Mouse (Mus musculus): ENCODE results near the gene Cfdp1. TPM values are rescaled to one million over a fixed set of nuclear protein-coding genes. Genes with fewer than 3 reads are reported as not detected.

Gene Cfdp1
- total and polyA plus RNA-seq, 3 experiments = 26.1 to 229 (median 160) TPM

DNA sequence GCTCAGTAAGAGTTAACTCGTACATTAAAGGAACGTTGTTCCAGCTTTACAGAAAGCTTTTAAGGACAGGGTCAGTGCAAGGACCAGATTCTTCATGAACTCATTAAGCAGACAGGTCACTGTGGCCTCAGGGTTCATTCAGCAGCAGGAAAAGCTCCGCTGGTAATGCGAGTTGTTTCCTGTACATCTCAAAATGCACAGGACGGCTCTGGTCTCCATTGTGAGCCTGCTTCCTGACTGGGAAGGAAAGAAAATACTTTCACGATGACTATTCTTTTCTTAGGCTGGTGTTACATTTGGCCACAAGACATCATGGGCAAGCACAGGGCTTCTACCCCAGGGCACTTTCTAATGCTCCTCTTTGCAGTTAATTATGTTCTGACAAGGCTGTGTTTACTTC, 52.6 kb downstream of the Cfdp1 start:
- no peaks in the 10 kb centered on the region for H3K9me3 ChIP-seq (replicated peaks)
- H3K4me3 ChIP-seq (ENCODE audit: low read depth, low read length) = no peak overlapping the region
- no peaks in the 10 kb centered on the region for H3K4me1 ChIP-seq (ENCODE audit: insufficient read depth, low read depth, low read length)
- no peak for DNase-seq (ENCODE audit: low spot score)
- TF ChIP-seq GATA2 (IDR thresholded peaks at IDR 0.05; ENCODE audit: borderline replicate concordance, low read depth, low read length) (no peak), POLR2AphosphoS5 (IDR thresholded peaks at IDR 0.05; ENCODE audit: insufficient replicate concordance, low read depth, low read length) (no peak), TAL1 (conservative IDR thresholded peaks at IDR 0.05; ENCODE audit: low read depth, low read length) (no peak), CTCF (IDR thresholded peaks at IDR 0.05; ENCODE audit: low read depth, low read length) (no peak), GATA1 (IDR thresholded peaks at IDR 0.05; ENCODE audit: borderline replicate concordance, low read length) (no peak)
- no peak for ATAC-seq (ENCODE audit: extremely low read depth, insufficient number of reproducible peaks, low FRiP score, poor library complexity, severe bottlenecking)
- H3K27me3 ChIP-seq (ENCODE audit: insufficient read depth, low read length) = no peaks in the 10 kb centered on the region
- peaks cover 86% of the 10 kb centered on the region for H3K36me3 ChIP-seq (replicated peaks)

DNA sequence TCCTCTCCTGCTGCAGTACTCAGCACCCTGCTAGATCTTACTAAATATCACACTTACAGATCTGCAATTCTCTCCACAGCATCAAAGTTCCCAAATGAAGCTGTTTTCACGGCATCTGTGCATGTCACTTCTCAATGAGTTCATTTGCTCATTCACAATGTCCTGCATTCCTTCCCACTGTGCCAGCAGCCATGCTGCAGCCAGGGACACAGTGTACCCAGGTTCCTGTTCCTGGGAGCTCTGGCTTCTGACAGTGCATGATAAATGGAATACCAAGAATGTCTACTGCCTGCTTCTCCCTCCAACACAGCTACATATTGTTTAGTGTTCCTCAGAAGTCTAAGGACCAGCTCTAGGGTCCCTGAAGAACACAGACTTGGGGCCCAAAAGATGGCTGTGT, 57.6 kb downstream of the Cfdp1 start:
- H3K36me3 ChIP-seq (replicated peaks) = peaks cover 78% of the 10 kb centered on the region
- H3K9me3 ChIP-seq (replicated peaks) = no peaks in the 10 kb centered on the region
- ATAC-seq (ENCODE audit: extremely low read depth, insufficient number of reproducible peaks, low FRiP score, poor library complexity, severe bottlenecking) = no peak
- H3K27me3 ChIP-seq (ENCODE audit: insufficient read depth, low read length) = no peaks in the 10 kb centered on the region
- no peaks in the 10 kb centered on the region for H3K4me1 ChIP-seq (ENCODE audit: insufficient read depth, low read depth, low read length)
- TF ChIP-seq GATA2 (IDR thresholded peaks at IDR 0.05; ENCODE audit: borderline replicate concordance, low read depth, low read length) (no peak), POLR2AphosphoS5 (IDR thresholded peaks at IDR 0.05; ENCODE audit: insufficient replicate concordance, low read depth, low read length) (no peak), GATA1 (IDR thresholded peaks at IDR 0.05; ENCODE audit: borderline replicate concordance, low read length) (no peak), TAL1 (conservative IDR thresholded peaks at IDR 0.05; ENCODE audit: low read depth, low read length) (no peak), CTCF (IDR thresholded peaks at IDR 0.05; ENCODE audit: low read depth, low read length) (no peak)
- no peak overlapping the region for H3K4me3 ChIP-seq (ENCODE audit: low read depth, low read length)
- DNase-seq (ENCODE audit: low spot score) = no peak

DNA sequence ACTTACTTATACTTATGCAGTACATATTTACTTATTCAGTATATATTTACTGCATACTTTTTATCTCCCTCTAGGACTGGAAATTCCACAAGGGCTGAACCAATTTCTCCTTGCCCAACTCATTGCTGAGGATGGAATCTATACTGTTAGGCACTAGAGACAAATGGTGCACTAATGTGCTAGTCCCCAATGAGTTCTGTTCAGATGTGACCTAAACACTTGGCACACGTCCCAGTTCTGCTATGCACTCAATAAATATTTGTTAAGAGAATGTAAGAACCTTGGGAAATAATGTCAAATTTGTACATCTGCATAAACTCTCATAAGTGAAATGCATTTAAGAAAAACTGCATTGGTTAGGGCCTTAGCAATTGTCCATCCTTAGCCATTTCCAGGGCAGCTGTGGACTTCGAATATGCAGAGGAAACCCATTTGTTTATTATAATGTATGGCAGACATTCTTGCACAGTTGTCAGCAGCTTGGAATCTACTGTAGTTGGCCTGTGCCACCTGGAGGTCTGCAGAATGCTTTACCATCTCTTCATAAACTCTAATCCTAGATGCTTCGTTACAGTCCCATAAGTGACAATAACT, 60.7 kb downstream of the Cfdp1 start:
- DNase-seq (ENCODE audit: low spot score) = no peak
- no peak overlapping the region for H3K4me3 ChIP-seq (ENCODE audit: low read depth, low read length)
- no peaks in the 10 kb centered on the region for H3K27me3 ChIP-seq (ENCODE audit: insufficient read depth, low read length)
- H3K36me3 ChIP-seq (replicated peaks) = peaks cover 82% of the 10 kb centered on the region
- H3K9me3 ChIP-seq (replicated peaks) = no peaks in the 10 kb centered on the region
- H3K4me1 ChIP-seq (ENCODE audit: insufficient read depth, low read depth, low read length) = no peaks in the 10 kb centered on the region
- no peak for TF ChIP-seq POLR2AphosphoS5 (IDR thresholded peaks at IDR 0.05; ENCODE audit: insufficient replicate concordance, low read depth, low read length)
- no peak for TF ChIP-seq GATA1 (IDR thresholded peaks at IDR 0.05; ENCODE audit: borderline replicate concordance, low read length)
- no peak for TF ChIP-seq TAL1 (conservative IDR thresholded peaks at IDR 0.05; ENCODE audit: low read depth, low read length)
- TF ChIP-seq CTCF (IDR thresholded peaks at IDR 0.05; ENCODE audit: low read depth, low read length) = no peak
- TF ChIP-seq GATA2 (IDR thresholded peaks at IDR 0.05; ENCODE audit: borderline replicate concordance, low read depth, low read length) = no peak
- no peak for ATAC-seq (ENCODE audit: extremely low read depth, insufficient number of reproducible peaks, low FRiP score, poor library complexity, severe bottlenecking)

DNA sequence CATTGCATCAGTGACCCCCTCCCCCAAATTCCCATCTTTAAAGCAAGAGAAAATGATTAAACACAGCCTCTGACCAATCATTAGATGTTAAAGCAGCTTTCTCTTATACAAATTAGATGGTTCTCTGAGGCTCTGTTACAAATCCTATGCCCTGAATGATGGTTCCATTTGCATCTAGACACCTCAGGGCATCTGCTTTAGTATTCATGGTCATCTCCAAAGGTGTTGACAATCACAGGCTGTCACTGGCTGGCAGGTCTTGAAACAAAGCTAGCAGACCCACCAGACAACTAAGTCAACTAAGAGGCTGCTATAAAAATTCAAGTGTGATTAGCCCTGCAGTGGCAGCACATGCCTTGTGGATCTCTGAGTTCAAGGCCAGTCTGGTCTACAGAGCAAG, 64.5 kb downstream of the Cfdp1 start:
- Histone ChIP-seq H3K4me1 (ENCODE audit: insufficient read depth, low read depth, low read length) (peaks cover 5% of the 10 kb centered on the region; the same call in 1 of the 2 replicates), H3K36me3 (replicated peaks) (peaks cover 83% of the 10 kb centered on the region), H3K9me3 (replicated peaks) (no peaks in the 10 kb centered on the region), H3K4me3 (ENCODE audit: low read depth, low read length) (no peak overlapping the region), H3K27me3 (ENCODE audit: insufficient read depth, low read length) (no peaks in the 10 kb centered on the region)
- ATAC-seq (ENCODE audit: extremely low read depth, insufficient number of reproducible peaks, low FRiP score, poor library complexity, severe bottlenecking) = no peak
- TF ChIP-seq TAL1 (conservative IDR thresholded peaks at IDR 0.05; ENCODE audit: low read depth, low read length) (no peak), GATA2 (IDR thresholded peaks at IDR 0.05; ENCODE audit: borderline replicate concordance, low read depth, low read length) (no peak), CTCF (IDR thresholded peaks at IDR 0.05; ENCODE audit: low read depth, low read length) (no peak), POLR2AphosphoS5 (IDR thresholded peaks at IDR 0.05; ENCODE audit: insufficient replicate concordance, low read depth, low read length) (no peak)
- no peak for DNase-seq (ENCODE audit: low spot score)

DNA sequence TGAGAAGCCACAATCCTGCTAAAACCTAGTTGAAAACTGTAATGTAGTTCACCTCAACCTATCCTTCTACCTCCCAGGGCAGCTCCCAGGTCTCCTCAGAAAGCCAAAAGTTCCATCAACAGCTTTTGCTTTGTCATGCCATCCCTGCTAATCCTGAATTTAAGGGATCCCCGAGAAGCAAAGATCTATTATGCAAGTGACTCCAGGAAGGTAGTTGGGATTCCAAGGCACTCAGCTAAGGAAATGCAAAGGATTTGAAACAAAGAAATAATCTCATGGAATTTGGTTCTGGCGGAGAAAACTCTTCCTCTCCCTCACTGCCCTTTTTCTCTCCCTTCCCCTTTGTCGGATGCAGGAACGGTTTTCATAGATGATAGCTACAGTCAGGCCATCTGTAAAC, 64.9 kb downstream of the Cfdp1 start:
- no peak overlapping the region for H3K4me3 ChIP-seq (ENCODE audit: low read depth, low read length)
- H3K36me3 ChIP-seq (replicated peaks) = peaks cover 82% of the 10 kb centered on the region

DNA sequence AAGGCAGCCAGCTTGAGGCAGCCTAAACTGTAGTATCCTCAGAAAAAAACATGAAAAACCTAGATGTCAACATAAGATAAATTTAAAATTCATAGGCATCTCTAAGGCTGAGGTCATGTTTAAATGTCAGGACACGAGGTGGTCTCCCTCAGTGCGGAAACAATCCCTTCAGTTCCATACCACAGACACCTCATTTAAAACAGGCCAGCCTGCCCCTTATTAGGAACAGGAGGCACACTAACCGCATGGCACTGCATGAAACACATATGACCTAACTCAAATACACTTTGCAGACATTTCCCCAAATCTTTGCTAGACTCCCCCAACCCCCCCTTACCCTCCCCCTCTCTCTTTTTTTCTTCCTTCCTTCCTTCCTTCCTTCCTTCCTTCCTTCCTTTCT, 65.6 kb downstream of the Cfdp1 start:
- no peak for DNase-seq (ENCODE audit: low spot score)
- Histone ChIP-seq H3K36me3 (replicated peaks) (peaks cover 83% of the 10 kb centered on the region), H3K4me3 (ENCODE audit: low read depth, low read length) (no peak overlapping the region), H3K27me3 (ENCODE audit: insufficient read depth, low read length) (no peaks in the 10 kb centered on the region), H3K4me1 (ENCODE audit: insufficient read depth, low read depth, low read length) (peaks cover 5% of the 10 kb centered on the region; the same call in 1 of the 2 replicates), H3K9me3 (replicated peaks) (no peaks in the 10 kb centered on the region)
- no peak for TF ChIP-seq POLR2AphosphoS5 (IDR thresholded peaks at IDR 0.05; ENCODE audit: insufficient replicate concordance, low read depth, low read length)
- no peak for TF ChIP-seq CTCF (IDR thresholded peaks at IDR 0.05; ENCODE audit: low read depth, low read length)
- TF ChIP-seq GATA1 (IDR thresholded peaks at IDR 0.05; ENCODE audit: borderline replicate concordance, low read length) = no peak
- TF ChIP-seq GATA2 (IDR thresholded peaks at IDR 0.05; ENCODE audit: borderline replicate concordance, low read depth, low read length) = no peak
- no peak for TF ChIP-seq TAL1 (conservative IDR thresholded peaks at IDR 0.05; ENCODE audit: low read depth, low read length)
- no peak for ATAC-seq (ENCODE audit: extremely low read depth, insufficient number of reproducible peaks, low FRiP score, poor library complexity, severe bottlenecking)

More for the DNA sequence above, 64.9 kb downstream of the Cfdp1 start:
- DNase-seq (ENCODE audit: low spot score) (no peak), ATAC-seq (ENCODE audit: extremely low read depth, insufficient number of reproducible peaks, low FRiP score, poor library complexity, severe bottlenecking) (no peak)
- TF ChIP-seq POLR2AphosphoS5 (IDR thresholded peaks at IDR 0.05; ENCODE audit: insufficient replicate concordance, low read depth, low read length) = no peak
- TF ChIP-seq TAL1 (conservative IDR thresholded peaks at IDR 0.05; ENCODE audit: low read depth, low read length) = no peak
- TF ChIP-seq GATA2 (IDR thresholded peaks at IDR 0.05; ENCODE audit: borderline replicate concordance, low read depth, low read length) = no peak
- TF ChIP-seq CTCF (IDR thresholded peaks at IDR 0.05; ENCODE audit: low read depth, low read length) = no peak
- TF ChIP-seq GATA1 (IDR thresholded peaks at IDR 0.05; ENCODE audit: borderline replicate concordance, low read length) = no peak
- Histone ChIP-seq H3K27me3 (ENCODE audit: insufficient read depth, low read length) (no peaks in the 10 kb centered on the region), H3K4me1 (ENCODE audit: insufficient read depth, low read depth, low read length) (peaks cover 5% of the 10 kb centered on the region; the same call in 1 of the 2 replicates), H3K9me3 (replicated peaks) (no peaks in the 10 kb centered on the region)
